Mouse (Mus musculus): Measurements from ENCODE around the gene Rabl6.
"Not testable (repeated sequence)": the region's sequence is repeated elsewhere in the genome, so short reads cannot be mapped to it uniquely, and the experiment has no call there.

The Rabl6 gene

DNA sequence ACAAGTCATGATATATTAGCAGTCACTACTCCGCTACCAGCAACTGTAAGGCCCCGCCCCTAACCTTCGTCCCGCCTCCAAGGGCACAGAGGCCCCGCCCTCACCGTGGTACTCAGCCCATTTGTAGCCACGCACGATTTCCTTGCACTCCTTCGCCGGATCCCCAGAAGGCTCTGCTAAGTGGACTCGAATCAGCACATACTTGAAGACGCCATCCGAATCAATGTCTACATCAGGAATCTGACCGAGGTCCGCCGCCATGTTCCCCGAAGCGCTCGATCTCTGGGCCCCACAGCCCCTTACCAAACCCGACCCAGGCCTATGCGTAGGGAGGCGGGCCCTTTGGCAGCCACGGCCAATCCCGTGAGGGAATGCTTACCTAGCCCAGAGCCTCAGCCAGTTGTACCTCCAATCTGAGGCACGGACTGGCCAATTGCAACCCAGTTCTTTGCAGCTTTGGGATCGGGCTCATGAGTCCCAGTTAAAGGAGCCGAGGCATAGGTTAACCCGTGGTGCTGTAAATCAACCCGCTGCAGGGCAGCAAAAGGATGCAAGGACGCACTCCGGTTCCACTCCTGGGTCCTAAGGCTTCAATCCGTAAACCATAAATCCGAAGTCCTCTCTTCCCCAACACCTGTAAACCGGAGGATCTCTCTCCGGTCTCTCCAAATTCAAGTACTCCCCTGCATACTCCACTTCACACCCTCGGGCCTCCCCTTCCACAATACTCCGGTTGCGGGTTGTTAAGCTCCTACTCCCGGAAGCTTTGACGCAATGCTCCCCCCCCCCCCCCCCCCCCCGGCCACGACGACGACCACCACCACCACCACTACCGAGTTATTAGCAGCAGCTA lies 33.5 kb downstream of the Rabl6 start, which contains the start of the genes Mamdc4 and Phpt1:
Gene Mamdc4 (minus strand): TSS at position 267 of the 853 bp plus-strand sequence.
Gene Phpt1 (minus strand): TSS at position 646 of the 853 bp plus-strand sequence.
- peak; percentile 91 to 96 for DNase-seq

DNA sequence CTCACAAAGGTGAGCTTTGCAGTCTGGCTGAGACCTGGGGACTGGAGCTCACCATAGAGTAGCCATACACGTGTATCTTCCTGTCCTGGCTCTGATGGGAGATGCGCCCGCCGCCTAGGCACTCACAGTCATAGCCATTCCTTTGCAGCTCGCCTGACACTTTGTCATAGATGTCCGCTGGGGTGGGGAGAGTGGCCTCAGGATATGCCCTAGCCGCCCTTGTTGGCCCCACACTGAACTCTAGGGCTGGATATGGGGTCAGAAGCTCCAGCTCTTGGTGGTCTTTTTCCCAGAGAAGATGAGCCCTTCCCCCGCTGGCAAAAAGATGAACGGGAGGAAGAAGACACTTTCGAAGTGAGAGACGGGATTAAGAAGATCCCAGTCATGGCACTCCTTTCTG lies 34.2 kb downstream of the Rabl6 start:
- DNase-seq = no peak

DNA sequence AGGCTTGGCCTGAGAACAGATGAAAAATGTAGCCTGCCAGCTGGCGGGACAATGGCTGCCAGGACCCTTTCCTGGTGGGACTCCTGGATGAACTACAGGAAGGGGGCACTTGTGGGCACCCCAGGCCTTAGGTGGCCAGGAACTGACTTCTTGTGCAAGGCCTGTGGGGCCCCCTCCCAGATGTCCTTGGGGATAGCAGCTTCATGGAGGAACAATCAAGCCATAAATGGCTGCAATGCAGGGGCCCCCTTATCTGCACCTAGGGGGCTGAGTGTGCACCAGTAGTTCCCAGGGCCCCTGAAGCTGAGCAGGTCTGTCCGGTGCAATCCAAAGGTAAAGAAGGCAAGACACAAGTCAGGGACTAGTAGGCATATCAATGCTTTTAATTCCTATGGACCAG lies 35.3 kb downstream of the Rabl6 start:
- DNase-seq = no peak

DNA sequence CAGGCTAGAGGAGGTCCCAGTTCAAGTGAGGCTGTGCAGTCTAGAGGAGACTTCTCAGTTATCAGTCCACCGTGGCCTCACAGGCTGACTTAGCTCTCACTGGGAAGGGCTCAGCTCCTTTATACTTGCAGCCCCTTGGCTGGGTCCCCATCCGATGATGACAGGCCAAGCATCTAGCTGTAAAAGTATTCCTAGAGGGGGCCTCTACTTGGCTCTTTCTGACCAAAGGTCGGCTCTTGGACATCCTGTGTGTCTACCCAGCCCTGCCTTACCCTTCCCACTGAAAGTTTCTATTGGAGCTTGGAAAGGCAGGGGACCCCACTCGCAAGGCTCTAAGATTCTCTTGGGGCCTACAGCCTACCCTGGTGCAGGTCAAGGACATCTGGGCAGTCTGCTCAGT lies 37.1 kb downstream of the Rabl6 start:
- DNase-seq = no peak

DNA sequence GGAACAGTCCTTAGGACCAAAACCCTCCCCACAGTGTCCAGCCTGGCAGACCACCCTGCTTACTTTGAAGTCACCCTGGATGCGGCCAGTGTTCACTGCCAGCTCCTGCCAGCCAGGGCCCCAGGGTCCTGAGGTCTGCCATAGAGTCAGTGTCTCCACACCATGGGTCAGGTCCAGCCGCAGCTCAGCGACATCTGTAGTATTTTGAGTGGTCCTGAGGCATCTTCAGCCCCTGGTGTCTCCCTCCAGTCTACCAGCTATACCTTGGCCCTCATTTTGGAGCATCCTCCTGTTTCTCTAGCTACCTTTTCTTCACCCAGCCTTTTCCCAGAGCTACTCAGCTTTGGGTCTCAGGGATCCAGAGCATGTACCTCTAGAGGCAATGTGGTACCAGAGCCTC lies 39.0 kb downstream of the Rabl6 start:
- no peak for DNase-seq

DNA sequence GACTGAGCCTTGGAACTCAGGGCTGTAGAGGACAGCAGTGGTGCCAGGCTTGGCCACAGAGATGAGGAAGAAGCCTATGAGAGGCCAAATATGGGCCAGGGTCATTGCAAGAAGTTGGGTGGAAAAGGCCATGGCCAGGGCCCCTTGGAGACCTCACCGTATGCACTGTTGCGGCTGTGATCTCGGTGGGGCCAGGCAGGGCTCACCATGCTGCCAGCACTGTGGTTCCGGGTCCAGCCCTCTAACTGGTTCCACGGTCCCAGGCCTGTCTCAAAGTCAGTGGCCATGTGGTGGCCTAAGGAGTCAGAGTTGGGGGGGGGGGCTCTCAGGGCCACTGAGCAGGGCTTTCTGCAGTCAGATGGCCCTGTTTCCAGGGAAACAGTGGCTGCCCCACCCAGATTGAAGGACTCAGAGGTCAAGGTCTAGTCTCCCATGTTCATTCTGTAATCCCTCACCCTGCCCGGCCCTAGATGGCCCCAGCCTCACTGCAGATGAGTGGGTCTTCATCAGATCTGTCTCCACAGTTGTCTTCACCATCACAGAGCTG lies 39.8 kb downstream of the Rabl6 start:
- no peak for DNase-seq

DNA sequence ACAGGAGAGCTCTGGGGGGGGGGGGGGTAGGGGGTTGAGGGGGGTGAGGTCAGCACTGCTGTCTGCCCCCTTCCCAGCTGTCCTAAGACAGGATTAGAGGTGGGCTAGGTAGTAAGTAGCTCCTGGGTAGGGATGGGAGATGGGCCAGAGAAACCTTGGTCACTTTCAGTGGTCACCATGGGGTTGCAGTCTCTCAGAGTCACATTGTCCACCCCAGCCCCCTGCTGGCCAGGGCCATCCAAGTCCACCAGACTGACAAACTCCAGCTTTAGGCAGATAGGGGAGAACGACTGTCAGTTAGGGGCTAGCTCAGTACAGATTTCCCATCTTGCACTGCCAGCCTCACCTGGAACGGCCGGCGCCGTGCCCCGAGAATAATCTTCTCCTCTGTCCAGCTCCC lies 41.8 kb downstream of the Rabl6 start:
- no peak for DNase-seq

DNA sequence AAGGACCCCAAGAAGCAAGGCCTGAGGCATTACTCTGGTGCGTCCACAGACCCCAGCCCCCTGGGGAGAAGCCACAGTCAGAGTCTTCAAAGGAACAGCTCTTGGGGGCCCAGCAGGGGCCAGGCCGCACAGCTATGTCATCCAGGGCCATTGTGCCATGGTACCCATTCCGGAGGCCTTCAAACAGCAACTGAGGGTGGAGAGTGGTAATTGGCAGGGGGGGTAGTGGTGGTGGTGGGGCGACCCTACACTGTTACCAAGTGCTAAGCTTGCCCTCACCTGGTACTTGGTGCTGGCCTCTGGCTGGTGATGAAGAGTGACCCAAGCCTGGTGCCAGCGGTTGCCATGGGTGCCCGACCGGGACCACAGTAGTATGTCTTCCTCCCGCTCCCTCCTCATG lies 42.6 kb downstream of the Rabl6 start:
- DNase-seq = no peak

DNA sequence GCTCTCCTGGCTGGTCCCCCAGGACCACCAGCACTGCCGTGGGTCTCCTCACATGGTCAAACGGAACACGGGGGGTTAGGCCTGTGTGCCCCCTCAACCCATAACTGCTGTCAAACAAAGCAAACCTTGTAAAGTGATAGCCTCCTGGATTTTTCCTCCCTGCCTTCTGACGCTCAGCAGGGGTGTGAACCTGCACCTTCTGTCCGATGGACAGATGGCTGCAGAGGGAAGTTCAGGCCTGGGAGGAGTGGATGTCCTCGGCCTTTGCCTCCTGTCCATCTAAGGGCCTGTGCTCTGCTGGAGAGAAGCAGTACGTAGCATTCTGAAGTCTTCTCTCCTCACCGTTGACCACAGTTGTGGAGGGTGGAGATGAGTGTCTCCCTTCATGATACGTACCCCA lies 46.4 kb downstream of the Rabl6 start:
- no peak for DNase-seq

DNA sequence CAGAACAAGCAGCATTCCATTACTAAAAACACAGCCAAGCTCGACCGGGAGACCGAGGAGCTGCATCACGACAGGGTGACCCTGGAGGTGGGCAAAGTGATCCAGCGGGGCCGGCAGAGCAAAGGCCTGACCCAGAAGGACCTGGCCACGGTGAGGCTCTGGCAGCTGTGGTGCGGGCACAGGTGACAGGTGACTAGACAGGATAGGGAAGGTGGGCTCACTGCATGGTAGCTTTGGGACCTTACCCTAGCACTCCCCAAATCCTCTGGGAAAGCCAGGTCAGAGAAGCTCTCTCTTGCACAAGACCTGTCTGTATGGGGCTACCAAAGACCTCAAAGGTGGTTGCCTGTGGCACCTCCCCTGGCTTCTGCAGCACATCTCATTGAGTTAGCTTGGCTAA lies 47.8 kb downstream of the Rabl6 start:
- no peak for DNase-seq

DNA sequence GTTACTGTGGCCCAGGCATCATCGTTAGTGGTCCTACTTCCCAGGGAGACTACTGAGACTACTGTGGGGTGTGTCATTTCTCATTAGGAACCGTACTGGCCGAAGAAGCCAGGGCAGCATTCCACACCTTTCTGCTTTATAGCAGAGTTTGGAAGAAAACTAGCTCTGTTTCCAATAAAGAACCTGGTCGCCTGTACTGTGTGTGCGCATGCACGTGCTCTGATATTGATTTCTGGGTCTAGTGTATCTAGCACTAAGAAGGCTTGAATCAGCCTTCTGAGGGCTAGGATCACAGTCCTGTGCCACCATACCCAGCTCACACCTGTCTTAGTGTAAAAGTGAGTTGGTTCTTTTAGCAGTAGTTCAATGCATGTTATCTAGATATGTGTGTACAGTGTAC lies 49.5 kb downstream of the Rabl6 start:
- no peak for DNase-seq

DNA sequence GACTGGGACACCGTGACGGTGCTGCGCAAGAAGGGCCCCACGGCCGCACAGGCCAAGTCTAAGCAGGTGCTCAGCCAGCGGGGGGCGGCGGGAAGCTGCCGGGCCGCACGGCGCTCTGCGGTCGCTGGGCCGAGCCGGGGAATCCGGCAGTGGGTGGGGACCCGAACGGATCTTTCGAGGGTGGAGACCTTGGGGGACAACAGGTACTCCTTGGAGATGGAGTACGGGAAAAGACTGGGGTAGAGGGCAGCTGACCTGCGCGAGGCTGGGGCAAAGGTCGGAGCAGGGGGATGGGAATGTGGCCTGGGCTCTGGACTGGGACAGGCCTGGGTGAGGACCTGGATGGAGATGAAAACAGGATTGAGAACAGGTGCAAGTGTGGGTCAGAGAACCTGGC lies 50.4 kb downstream of the Rabl6 start:
- no peak for DNase-seq

DNA sequence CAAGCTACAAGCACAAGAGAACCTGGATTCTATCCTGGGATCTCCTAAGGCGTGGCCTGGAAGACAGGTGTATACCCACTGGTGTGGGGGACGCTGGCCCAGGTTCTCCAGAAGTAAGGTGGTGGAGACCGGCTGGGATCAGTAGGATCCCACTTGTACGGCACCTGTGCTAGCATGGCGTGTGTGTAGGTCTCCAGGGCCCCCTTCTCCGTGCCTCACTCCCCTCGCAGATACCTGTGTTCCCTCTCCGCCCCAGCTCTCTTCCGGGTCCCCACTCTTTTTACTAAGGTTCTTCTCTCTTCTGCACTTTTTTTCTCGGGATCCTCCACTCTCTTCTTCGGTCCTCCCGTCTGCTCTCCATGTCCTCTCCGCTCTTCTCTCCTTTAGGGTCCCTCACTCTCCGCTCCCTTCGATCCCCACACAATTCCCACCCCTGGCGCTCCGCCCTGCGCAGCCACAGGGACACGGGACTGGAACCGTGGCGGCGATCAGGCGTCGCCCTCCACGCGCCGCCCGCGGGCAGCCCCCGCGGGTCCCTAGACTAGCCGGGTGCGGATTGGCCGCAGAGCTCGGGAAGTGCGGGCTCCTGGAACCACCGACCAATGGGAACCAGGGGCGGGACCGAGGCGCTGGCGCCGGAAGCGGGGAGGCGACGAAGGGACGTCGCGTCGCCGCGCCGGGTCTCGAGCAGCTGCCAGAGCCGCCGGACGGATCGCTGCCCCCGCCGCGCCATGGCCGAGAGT lies 50.9 kb downstream of the Rabl6 start, which contains the start of gene Edf1:
Gene Edf1 (plus strand): TSS at position 627 of the 743 bp plus-strand sequence.
- DNase-seq = peak; percentile 90 to 92

DNA sequence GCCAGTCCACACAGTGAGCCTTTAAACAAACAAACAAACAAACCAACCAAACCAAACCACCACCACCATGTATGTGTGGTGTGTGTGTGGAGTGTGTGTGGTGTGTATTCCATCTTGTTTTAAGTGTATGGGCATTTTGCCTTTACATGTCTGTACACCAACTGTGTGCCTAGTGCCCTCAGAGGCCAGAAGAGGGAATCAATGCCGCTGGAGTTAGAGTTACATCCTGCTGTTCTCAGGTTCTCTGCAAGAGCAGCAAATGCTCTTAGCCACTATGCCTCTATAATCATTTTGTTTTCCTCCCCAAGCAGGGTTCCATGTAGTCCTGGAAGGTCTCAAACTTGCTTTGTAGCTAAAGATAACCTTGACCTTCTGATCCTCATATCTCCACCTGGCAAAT lies 52.0 kb downstream of the Rabl6 start:
- no peak for DNase-seq

DNA sequence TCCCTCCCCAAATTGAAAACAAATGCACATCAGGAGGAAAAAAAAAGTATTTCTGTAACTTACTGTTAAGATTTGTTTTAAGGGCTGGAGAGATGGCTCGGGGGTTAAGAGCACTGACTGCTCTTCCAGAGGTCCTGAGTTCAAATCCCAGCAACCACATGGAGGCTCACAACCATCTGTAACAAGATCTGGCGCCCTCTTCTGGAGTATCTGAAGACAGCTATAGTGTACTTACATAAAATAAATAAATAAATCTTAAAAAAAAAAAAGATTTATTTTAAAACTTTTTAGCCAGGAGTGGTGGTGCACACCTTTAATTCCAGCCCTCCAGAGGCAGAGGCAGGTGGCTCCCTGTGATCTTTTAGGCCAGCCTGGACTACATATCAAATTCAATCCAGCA lies 52.8 kb downstream of the Rabl6 start:
- not testable (repeated sequence) for DNase-seq

DNA sequence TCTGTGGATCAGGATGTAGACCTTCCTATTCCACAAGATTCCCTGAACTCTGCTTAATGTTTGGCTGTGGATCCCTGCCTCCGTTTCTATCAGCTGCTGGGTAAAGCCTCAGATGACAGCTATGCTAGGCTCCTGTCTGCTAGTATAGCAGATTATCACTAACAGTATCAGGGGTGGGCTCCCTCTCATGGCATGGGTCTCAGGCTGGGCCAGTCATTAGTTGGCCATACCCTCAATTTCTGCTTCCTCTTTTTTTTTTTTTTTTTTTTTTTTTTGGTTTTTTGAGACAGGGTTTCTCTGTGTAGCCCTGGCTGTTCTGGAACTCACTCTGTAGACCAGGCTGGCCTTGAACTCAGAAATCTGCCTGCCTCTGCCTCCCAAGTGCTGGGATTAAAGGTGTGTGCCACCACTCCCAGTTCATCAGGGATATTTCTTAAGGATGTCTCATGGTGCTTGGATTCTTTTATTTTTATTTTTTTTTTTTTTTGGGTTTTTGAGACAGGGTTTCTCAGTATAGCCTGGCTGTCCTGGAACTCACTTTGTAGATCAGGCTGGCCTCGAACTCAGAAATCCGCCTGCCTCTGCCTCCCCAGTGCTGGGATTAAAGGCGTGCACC lies 55.0 kb downstream of the Rabl6 start:
- DNase-seq = not testable (repeated sequence)

DNA sequence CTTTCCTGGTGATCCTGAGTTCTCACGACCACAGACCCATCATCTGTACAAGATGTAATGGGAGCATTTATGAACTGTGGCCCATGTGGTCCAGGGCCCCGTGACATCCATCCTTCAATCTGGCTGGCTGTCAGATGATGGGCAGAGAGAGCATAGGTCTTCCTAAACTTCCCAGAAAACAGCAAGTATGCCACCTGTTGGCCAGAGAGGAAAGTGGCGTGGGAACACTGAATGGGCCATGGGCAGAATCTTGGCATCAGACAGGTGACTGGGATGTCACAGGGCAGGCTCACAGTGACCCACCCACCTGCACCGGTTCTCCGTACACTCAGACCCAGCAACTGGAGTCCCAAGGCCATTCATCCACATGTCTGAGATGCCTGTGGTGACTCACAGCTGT lies 57.1 kb downstream of the Rabl6 start:
- DNase-seq = peak; percentile 41 to 66

DNA sequence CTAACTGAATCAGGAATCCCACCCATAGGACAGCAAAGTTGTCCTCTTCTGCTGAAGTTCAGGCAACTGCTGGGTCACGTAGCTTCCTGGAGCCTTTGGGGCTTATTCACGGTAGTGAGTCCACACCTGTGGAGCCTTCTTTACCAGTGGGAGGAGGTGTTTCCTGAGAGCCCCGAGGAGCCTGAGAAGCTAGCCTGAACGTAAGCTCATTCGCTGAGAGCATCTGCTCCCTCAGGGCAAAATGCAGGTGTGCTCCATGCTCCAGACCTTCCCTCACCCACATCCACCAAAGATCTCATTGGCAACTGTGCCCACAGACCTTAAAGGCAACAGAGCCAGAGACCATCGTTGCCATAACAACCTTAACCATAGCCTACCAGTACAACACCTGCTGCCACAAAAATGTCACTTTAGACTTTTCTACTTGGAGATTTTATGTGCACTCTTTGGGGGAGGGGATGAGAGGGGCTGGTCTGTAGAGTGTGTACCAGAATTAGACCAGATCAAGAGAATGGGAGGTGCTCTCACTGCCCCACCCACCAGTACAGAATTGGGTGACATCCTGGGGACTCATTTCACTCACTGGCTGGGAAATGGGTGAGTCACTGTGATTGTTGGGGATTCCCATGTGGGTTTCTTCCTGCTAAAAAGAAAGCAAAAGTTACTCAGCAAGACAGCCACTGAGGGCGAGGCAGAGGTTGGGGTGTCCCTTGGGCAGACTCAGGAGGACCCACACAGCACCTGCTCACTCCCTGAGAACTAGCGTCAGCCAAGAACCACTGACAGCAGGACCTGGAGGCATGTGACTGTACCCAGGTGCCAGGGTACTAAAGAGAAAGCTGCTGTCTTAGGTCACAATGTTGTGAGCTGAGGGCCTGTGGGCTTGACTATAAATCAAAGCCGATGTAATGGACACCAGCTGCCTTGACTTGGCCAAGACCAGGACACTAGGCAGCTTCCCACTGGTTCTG lies 59.0 kb downstream of the Rabl6 start:
- peak; percentile 75 to 92 for DNase-seq

DNA sequence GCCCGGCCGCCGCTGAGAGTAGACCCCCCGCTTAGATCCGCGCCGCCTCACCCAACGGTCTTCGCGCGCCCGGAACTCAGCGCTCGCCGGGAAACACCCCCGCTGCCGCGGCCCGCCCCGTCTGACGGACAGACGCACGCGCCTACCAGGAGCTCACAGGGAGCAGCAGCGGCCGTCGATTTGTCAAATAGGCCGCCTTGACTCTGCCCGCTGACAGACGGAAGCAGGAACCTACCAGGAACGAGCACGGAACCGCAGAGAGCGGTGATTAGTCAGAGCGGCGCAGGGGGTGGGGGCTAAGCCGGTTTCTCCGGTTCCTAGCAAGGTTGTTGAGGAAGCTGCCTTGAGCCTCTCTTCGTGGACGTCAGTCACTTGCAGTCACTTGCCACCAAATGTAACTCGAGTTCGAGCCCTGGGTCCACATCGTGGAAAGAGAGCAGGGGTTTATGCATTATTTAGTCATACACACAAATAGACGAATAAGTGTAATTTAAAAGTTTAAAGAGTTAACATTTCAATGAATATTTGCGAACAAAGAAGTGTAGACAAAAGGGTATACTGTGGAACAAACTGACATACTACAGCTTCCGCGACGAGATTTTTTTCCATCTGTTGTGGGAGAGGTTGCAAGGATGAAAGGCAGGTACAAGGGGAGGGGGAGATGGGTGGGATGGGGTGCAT lies 61.4 kb downstream of the Rabl6 start, which contains the start of gene Traf2:
Gene Traf2 (minus strand): TSS at position 130 of the 681 bp plus-strand sequence.
- peak; percentile 99 for DNase-seq

DNA sequence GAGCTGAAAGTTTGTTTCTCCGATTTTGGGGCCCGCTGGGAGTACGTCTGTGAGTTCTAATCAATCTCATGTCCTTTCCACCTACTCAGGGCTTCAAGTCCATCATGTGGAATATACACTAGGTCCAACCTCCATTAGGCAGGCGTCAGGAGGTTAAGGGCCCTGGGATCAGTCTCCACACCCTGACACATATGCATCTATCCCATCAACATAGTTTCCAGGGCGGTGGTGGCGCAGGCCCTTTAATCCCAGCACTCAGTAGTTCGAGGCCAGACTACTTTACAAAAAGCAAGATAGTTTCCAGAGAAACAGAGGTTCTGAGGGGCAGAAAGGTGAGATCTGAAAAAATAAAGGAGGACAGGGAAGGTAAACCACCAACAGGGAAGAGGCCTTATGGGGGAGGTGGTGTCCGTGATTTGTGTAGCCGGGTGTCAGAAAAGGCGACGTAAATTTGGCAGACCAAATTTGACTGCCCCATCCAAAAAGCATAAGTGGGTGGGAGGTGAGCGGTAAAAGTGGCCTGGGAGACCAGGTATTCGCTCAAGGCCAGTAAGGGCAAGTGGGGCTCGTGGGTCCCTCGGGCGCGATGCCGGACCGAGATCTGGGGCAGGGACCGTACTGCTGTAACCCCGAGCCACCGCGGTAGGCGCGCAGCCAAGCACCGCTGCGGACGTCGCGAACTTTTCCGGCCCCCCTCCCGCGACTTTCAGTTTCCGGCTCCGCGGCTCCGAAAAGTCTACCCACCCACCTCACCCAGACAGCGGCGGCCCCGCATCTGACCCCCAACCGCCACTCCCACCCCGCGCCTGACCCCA lies 62.1 kb downstream of the Rabl6 start:
- DNase-seq = no peak
